Mouse (Mus musculus): Measurements from ENCODE around the gene Acvr1. TPM values are rescaled to one million over a fixed set of nuclear protein-coding genes. Genes with fewer than 3 reads are reported as not detected.

Gene Acvr1
- polyA plus RNA-seq, 1 experiment from 2014 or later: 9.2 TPM

DNA sequence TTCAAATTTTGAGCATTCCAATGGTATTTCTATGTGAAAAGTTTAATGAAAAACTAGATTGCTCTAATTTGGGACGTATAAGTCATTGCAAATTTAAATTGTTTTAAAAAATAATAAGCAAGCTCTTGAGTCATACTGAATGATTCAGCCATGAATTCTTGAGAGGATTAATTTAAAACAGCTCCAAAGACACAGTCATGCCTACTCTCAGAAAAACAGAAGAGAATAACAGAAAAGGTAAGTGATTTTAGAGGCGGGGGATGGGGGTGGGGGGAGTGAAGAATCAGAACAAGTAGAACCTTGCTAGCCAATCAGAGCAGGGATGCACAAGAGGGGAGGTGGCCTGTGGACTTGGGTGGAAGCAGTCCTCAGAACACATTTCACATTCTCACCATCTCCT is 216.3 kb downstream of the Acvr1 start:
- 78% methylated on average over 2 of the region's 2 CpGs for WGBS
- no peaks in the 10 kb centered on the region for H3K9me3 ChIP-seq (replicated peaks)

More for the DNA sequence above, 216.3 kb downstream of the Acvr1 start:
- no peak overlapping the region for H3K27ac ChIP-seq (replicated peaks)
- no peak overlapping the region for H3K4me3 ChIP-seq (replicated peaks)
- H3K4me2 ChIP-seq (replicated peaks): no peak overlapping the region
- no peak overlapping the region for H3K9ac ChIP-seq
- H3K4me1 ChIP-seq: no peaks in the 10 kb centered on the region
- H3K27me3 ChIP-seq: no peaks in the 10 kb centered on the region
- H3K36me3 ChIP-seq: no peaks in the 10 kb centered on the region
- no peak for ATAC-seq (ENCODE audit: insufficient number of reproducible peaks, low FRiP score, low TSS enrichment, low read depth)

Other genes with a start within 250 kb of the Acvr1 start
- 0.31 and 0.35 TPM in 2 replicates for gene Acvr1c, start 209.3 kb downstream of the Acvr1 start, polyA plus RNA-seq (2015; fragmentation: Nextera tagmentation; extraction: Ambion mirVana)
- not detected in 2 replicates for gene Gm17409, start 97.0 kb downstream of the Acvr1 start, polyA plus RNA-seq (2015; fragmentation: Nextera tagmentation; extraction: Ambion mirVana)
- 10.3 and 11.0 TPM in 2 replicates for gene Upp2, start 141 bp upstream of the Acvr1 start, polyA plus RNA-seq (2015; fragmentation: Nextera tagmentation; extraction: Ambion mirVana)

All from embryonic facial prominence, embryonic 15.5 days (tissue).